8 mouse cellular contexts compared by ENCODE assay signal in genomic region chr14:55540067-55540786, GRCm38 (mm10). TPM values are rescaled to one million over a fixed set of nuclear protein-coding genes. Genes with fewer than 3 reads are reported as not detected.
DNase-seq lines count a peak whose midpoint lies in the region; ATAC-seq and TF ChIP-seq lines count a peak whose summit lies in the region.

Pck2 (plus strand) TSS chr14:55540266.

- DNase-seq in cerebellum, postnatal 36 days: peak; percentile 86 to 87
- DNase-seq in gastrocnemius, adult 18-20 months (ENCODE audit: low spot score): peak; percentile 86
- DNase-seq in left cerebral cortex, adult 2 months (ENCODE audit: extremely low spot score in 1 of 2, low spot score in 2 of 2): peak; percentile 75
- DNase-seq in right cerebral cortex, postnatal 10 days (ENCODE audit: low spot score in 2 of 2): peak; percentile 83 to 84
- DNase-seq in yolk sac, embryonic 10.5 days (ENCODE audit: low spot score): peak; percentile 85

- intact Hi-C loops in left cerebral cortex, adult 2 months (cut with DNase I): loop anchor here (2.0 kb wide), 1 partner anchor 17 kb away; no protein-coding TSS in a partner anchor

- H3K36me3 ChIP-seq in hindbrain, embryonic 15.5 days: peaks cover 7% of the 10 kb centered on the region; the same call in 1 of the 2 replicates

- H3K4me2 ChIP-seq in hindbrain, embryonic 15.5 days: peak within 1 kb of the TSS; percentile 69

- peak within 1 kb of the TSS; percentile 84 for H3K27ac ChIP-seq in hindbrain, embryonic 15.5 days (replicated peaks)
- peak within 1 kb of the TSS; percentile 93 for H3K27ac ChIP-seq in left cerebral cortex, adult 2 months

- peak; percentile 76 for ATAC-seq in activated CD4-positive, CD25-positive, alpha-beta regulatory T cell, adult 4 months
- ATAC-seq in hindbrain, embryonic 15.5 days (ENCODE audit: low FRiP score, low read depth): peak; percentile 90
- peak; percentile 96 for ATAC-seq in megakaryocyte, adult 5-6 weeks (ENCODE audit: poor library complexity, severe bottlenecking)

- peak within 1 kb of the TSS; percentile 62 for H3K9ac ChIP-seq in hindbrain, embryonic 15.5 days

- no peaks in the 10 kb centered on the region for H3K9me3 ChIP-seq in hindbrain, embryonic 15.5 days

- no peak for TF ChIP-seq CTCF in left cerebral cortex, adult 2 months (IDR thresholded peaks at IDR 0.05)

- H3K4me3 ChIP-seq in hindbrain, embryonic 15.5 days: peak within 1 kb of the TSS; percentile 50
- peak within 1 kb of the TSS; percentile 70 for H3K4me3 ChIP-seq in left cerebral cortex, adult 2 months

- no peaks in the 10 kb centered on the region for H3K27me3 ChIP-seq in hindbrain, embryonic 15.5 days

- H3K4me1 ChIP-seq in hindbrain, embryonic 15.5 days (replicated peaks): peaks cover 28% of the 10 kb centered on the region

- WGBS in hindbrain, embryonic 15.5 days: under 1% methylated on average over 31 of the region's 32 CpGs

RNA-seq across cellular contexts. Expression of gene Pck2, which starts in this region (rescaled TPM):
- 10 to 100 TPM; 23.6 to 33.4 TPM for polyA plus RNA-seq in activated CD4-positive, CD25-positive, alpha-beta regulatory T cell, adult 4 months (2017; shearing (Covaris generic))
- 1 to 10 TPM; 2.8 to 3.1 TPM for total RNA-seq in gastrocnemius, adult 18-20 months (2021)
- polyA plus RNA-seq in hindbrain, embryonic 15.5 days (2015; fragmentation: Nextera tagmentation; extraction: Ambion mirVana): 28.6 and 29.4 TPM in 2 replicates
- total RNA-seq in left cerebral cortex, adult 2 months (2021): 10 to 100 TPM; 31.1 to 36.0 TPM
- 11.7 and 16.0 TPM in 2 replicates for total RNA-seq in megakaryocyte, adult 5-6 weeks (2015)
- 26.3 and 30.3 TPM in 2 replicates for total RNA-seq in megakaryocyte, adult 5-6 weeks (2017)

Comparison
In these comparisons a context has a peak if more than half of its experiments do, and no peak if none do; other contexts are left out.
1. Peak in every context shown above with its lines: DNase-seq, ATAC-seq, H3K4me3 ChIP-seq and H3K27ac ChIP-seq.